Mouse (Mus musculus): ENCODE data around the gene Hand2.

- no peak for TF ChIP-seq CTCF (IDR thresholded peaks at IDR 0.05)
- no peak for TF ChIP-seq EP300 (IDR thresholded peaks at IDR 0.05)
Observed at GRCm38 (mm10) chr8:57334714-57335113, 13.9 kb downstream of the Hand2 start.
